Mouse (Mus musculus) adrenal gland, postnatal 25 days (tissue): ENCODE data around the gene Ica1. TPM values are rescaled to one million over a fixed set of nuclear protein-coding genes. Genes with fewer than 3 reads are reported as not detected.

Experiments used
- DNase-seq: peaks from one replicate; pipeline ENCODE4 v3.0.0; 2021; ENCODE audit warnings: mixed read lengths
- total RNA-seq: library from RNA; stranded (reverse); gene quantifications from 2 replicates; pipeline ENCODE4 v1.2.3, GENCODE M21; 2021

The Ica1 gene
- total RNA-seq, 1 experiment from 2014 or later: 45.0 TPM

DNA sequence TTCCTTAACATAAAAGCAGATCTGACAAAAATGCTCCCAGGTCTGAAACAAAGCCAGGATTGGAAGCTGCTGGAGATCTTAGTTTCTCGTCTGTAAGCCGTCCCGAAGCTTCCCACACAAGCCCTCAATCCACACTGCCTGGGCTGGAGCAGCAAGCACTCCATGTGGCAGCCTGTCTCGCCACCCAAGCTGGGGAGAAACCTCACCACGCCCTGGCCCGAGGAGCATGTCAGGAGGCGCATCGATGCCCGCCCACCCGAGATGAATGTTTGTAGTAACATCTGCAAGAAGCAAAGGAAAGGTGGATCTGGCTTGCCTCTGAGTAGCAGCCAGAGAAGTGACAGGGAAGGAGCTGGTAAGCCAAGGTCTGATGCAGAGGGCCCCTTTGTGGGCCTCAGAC is 133.6 kb downstream of the Ica1 start:
- no peak for DNase-seq

- no peak for DNase-seq
Measured at GRCm38 (mm10) chr6:8640863-8641262, 137.4 kb downstream of the Ica1 start.

GRCm38 (mm10) chr6:8639526-8639925 is 138.8 kb downstream of the Ica1 start:
- no peak for DNase-seq

- no peak for DNase-seq
Measured at GRCm38 (mm10) chr6:8638899-8639298, 139.4 kb downstream of the Ica1 start.

DNA sequence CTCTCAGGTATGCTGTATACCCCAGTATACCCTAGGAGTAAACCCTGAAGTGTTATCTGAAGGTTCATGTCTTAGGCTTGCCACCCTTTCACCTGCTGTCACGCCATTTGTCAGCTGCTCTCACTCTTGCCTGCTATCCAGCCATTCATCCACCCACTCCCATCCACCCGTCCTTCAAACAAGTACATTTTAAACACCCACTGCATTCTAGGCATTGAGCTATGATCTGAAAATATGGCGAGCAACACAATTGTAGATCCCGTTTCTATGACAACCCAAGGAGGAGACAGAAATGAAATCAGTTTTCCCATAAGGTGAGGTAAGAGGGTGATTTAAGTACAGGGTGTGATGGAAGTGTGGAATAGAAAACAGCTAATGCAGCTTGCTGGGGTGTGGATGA is 140.2 kb downstream of the Ica1 start:
- DNase-seq: no peak

DNA sequence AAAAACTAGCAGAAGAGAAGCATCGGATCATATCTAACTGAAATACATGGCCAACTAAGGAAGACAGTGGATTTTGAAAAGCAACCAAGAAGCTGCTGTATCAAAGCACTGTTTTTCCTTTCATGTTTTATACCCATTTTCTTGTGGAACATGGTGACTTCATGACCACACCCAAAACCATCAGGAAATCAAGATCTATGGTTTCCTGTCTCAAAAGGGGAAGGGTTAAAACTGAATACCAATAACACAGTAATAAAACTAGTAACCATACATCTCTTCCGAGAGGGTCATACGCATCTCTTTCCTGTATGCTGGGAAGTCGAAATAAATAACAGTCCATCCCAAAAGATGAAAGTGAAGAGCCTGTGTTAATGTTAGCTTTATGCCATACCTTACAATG is 145.6 kb downstream of the Ica1 start:
- no peak for DNase-seq

DNA sequence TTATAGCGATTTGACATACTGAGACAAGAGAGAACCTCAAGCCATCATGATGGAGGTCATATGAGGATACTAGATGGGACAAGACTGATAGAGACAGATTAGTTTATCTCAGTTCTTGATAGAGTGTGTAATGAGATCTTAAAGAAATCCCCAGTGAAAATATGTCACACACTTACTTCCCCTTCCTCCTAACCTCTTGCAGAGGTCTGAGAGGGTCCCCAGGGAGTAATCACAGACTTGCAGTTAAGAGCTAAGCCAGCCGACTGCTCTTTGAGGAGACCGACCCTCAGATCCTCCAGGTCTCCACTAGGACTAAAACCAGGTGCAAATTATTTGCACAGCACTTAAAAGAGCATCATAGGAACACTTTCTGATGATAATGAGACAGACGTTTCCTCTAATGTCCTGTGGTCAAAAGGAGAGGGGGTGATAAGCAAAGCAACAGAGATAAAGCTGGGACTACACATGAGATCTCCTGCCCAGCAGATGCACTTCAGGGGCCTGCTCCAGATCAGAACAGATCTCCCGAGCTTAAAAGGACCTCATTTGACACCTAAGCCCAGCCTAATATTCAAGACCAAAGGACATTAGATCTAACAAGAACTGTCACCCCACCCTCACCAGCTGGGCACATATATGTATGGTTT is 146.2 kb downstream of the Ica1 start:
- DNase-seq: no peak

DNA sequence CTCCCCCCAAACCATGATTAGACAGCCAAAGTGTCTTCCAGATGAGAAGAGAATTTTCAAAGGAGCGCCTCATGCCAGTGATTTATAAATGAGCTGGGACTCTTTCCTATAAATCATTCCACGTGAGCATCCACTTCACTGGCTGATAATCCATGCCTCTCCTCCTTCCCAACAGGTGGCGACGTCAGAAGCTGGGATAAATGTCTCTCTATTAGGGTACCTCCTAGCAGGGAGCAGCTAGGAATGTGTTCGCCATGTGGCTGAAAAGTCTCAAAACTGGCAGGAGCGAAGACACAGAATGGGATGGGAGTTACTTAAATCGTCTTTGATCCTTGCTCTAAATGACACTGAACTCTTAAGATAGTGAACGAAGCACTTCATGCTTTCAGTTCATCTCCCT is 146.9 kb downstream of the Ica1 start:
- DNase-seq: no peak

DNA sequence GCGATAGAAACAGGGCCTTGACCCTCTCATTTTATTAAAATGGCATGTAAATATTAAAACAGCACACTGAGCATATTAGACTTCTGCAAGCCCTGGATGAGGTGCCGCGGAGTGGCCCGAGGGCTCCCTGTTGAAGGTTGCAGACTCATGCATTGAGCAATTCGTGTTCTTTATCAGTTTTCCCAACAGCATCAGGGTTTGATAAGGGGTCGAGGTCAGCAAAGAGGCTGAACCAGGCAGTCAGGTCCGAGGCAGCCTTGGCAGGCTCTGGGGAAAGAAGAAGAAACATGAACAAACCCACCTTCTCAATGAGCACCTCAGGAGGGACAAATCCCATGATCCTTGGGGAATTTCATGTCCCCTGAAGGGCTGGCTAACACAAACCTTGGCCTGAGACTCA is 147.8 kb downstream of the Ica1 start:
- DNase-seq: no peak

DNA sequence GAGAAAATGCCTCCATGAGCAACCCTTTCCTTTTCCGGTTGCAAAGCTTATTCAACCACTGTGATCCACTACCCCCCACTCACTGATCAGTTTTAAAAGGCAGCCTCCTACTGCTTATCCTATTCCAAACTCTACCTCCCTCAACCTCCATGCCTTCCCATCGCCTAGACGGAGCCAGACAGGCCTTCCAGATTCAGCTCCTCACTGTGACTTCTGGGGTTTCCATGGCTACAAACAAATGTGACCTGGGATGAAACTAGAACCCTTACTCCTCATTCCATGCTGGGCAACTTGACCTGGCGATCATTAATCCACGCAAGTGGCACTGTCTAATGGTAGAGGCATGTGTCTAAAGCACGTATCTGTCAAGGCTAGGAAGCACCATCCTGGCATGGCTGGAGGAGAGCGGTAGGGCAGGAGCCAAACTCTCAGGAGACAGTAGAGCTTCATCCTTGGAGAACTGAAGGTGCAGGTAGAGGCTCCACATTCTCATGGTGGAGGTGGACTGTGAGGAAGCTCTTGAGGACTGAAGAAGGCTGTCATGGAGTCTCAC is 149.5 kb downstream of the Ica1 start:
- no peak for DNase-seq

DNA sequence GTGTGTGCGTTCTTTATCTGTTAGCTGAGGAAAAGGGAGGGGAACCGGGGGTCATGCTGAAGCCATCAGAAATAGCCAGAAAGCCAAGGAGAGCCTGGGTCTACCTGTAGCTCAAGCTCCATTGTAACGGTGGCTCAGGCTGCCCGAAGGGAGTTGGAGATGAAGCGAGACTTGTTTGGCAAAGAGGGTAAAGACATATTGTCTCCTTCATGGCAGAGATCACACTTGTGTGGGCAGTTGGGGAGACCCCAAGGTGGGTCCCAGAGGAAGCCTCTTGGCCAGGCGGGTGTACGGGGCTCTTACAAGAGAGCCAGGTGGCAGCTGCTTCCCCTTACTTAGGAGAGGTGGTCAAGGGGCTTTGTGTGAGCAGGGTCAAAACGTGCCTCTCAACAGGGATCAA is 150.1 kb downstream of the Ica1 start:
- DNase-seq: no peak

DNA sequence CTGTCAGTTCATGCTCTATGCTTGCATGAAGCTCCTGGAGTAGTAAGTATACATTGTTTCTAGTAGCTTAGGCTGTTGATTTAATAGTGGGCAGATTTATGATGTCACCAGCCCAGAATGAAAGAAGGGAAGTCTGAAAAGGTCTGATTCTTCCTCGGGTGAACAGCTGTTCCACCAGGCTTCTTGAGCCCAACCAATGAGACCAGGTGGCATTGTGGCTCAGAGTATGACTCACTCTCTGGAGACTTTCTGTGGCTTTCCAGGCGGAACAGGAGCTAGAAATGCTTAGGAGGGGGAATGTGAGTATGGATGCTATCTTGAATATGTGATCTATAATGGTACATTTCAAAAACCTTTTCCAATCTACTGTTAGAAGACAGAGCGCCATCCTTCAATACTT is 155.2 kb downstream of the Ica1 start:
- DNase-seq: no peak

DNA sequence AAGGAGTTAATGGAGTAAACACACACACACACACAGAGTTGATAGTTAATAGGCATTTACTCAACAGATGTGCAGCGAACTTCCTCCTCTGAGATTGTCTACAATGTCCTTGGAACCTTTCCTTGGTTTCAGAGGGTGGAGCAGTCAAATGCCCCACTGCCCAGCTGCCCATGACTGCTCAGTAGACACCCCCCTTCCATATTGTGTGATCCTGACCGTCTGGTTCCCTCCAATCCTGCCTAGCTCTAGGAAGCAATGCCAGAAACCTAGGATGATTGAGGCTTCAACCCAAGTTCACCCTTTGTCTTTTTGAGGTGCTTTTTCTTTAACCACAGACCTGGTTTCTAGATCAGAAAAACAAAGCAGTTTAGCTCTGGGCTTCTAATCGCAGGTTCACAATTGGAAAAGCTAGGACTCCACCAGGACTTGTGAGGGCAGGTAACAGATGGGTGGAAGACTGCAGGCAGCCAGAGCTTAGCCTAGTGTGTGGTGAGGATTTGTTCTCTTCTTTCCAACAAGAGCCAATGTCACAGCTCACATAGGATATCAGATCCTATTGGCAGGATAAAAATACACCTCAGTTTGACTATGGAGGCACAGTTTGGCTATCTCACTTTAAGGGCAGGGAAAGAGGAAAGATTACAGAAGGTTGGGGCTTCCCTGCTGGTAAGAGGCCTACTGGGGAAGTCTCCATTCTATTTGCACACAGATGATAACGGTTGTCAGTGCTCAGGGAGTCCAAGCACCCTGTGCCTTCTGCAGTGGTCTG is 158.5 kb downstream of the Ica1 start:
- DNase-seq: no peak

- no peak for DNase-seq
Measured at GRCm38 (mm10) chr6:8617369-8617768, 160.9 kb downstream of the Ica1 start.

DNA sequence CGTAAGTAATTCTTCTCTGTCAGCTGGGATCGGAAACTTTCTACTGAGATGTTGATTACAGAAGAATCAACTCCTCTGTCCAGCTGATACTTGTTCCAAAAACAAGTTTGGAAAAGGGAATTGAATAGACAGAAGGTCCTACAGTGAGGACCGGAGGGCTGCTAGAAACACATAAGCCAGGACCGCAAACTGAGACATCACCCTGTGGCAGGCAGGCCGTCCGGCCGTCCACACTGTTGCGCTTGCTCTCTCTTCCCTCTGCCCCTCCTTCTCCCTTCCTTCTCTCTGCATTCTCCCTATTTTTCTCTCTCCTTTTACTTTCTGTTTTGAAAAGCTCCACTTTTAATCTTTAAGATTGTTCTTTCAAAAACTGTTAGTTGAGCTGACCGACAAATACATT is 186.6 kb downstream of the Ica1 start:
- DNase-seq: no peak

GRCm38 (mm10) chr6:8583892-8584291 is 194.4 kb downstream of the Ica1 start:
- no peak for DNase-seq

DNA sequence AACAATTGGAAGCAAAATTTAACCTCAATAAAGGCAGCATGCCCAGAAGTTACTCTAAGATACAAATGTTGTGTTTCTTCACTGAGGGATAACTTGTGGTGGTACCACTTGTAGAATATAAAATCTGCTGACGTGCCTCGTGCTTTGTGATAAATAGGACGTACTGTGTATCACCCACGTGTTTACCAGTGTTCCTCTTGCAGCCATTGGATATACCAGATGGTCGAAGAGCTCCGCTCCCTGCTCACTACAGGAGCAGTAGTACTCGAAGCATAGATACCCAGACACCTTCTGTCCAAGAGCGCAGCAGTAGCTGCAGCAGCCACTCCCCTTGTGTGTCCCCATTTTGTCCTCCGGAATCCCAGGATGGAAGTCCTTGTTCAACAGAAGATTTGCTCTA is 195.9 kb downstream of the Ica1 start:
- DNase-seq: no peak

Other genes starting within 250 kb of the Ica1 start
- 0.43 and 1.2 TPM in 2 replicates for gene Nxph1, start 169.9 kb upstream of the Ica1 start, total RNA-seq